Mouse (Mus musculus): Measurements from ENCODE around the gene Krt84. TPM values are rescaled to one million over a fixed set of nuclear protein-coding genes. Genes with fewer than 3 reads are reported as not detected.

Krt84 gene
- polyA plus RNA-seq (2016; fragmentation: Nextera tagmentation; extraction: Ambion mirVana): 0.06 TPM in 1 of 2 replicates, not detected in the other

DNA sequence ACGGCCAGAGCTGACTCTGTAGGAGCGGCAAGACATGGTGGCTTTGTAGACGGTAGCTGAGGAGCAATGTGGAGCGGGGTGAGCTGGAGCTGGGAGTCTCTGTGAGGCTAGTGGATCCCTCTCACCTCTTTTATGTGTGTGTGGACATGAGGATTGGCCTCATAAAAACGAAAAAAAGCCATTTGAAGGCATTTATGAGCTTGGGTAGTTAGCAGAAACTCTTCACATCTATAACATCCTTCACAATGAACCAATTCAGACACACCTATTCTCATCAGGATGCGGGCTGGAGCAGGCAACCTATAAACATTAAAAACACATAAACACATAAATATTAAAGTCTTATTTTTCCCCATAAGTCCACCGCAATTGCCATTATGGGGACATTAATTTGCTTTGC lies at the start of gene Krt84:
TSS of gene Krt84 (minus strand) at position 101 of the 400 bp plus-strand sequence.
- 88% methylated on average over 7 of the region's 7 CpGs for WGBS
- H3K4me2 ChIP-seq (replicated peaks): no peak within 1 kb of the TSS
- no peaks in the 10 kb centered on the region for H3K36me3 ChIP-seq
- no peaks in the 10 kb centered on the region for H3K9me3 ChIP-seq
- ATAC-seq (ENCODE audit: insufficient number of reproducible peaks, insufficient read depth, low FRiP score, low TSS enrichment): no peak
- H3K9ac ChIP-seq: no peak within 1 kb of the TSS
- H3K27me3 ChIP-seq: no peaks in the 10 kb centered on the region; the same call in 1 of the 2 replicates
- no peak within 1 kb of the TSS for H3K4me3 ChIP-seq
- H3K27ac ChIP-seq: no peak within 1 kb of the TSS
- 0 out of 2 replicates have a peak, but pooled peaks cover 2% of the 10 kb centered on the region for H3K4me1 ChIP-seq

DNA sequence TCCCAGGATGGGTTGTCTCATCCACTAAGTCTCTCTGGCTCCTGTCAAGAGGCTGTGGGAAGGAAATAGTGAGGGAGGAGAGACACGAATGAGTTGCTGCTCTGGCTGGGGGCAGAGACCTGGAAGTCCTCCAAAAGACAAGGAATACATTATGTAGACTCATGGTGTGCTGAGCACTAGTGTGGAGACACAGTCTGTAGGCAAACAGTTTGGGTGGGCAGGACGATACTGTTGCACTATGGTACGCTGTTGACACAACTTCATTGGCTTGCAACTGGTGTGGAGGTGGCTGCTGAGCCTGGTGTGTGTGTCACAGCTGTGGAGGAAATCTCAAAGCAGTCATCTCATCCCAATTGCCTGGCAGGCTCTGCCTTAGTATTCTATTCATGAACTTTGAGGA lies 49.1 kb upstream of the Krt84 start:
- Histone ChIP-seq H3K9ac (no peak overlapping the region), H3K4me3 (no peak overlapping the region), H3K9me3 (no peaks in the 10 kb centered on the region), H3K36me3 (no peaks in the 10 kb centered on the region), H3K27me3 (no peaks in the 10 kb centered on the region), H3K4me2 (replicated peaks) (no peak overlapping the region), H3K27ac (no peak overlapping the region), H3K4me1 (no peaks in the 10 kb centered on the region)
- 84% methylated on average over 3 of the region's 3 CpGs for WGBS
- ATAC-seq (ENCODE audit: insufficient number of reproducible peaks, insufficient read depth, low FRiP score, low TSS enrichment): no peak

DNA sequence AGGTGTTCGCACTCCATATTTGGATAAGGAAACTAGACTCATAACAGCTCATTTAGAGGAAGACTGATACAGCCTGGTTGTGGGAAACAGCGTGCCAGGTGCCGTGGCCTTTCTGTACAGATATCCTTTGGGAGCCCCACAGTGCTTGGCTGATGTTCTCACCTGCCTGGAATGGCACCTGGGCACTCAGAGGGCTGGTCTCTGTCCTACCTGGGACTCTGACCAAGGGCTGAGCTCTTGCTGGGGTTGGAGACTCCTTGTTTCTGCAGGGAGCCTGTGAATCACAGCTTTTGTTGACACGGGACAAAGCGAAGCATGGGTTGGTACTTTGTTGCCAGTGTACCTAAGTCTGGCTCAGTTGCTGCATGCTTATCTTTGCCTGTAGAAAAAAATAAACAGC lies 42.9 kb upstream of the Krt84 start:
- ATAC-seq (ENCODE audit: insufficient number of reproducible peaks, insufficient read depth, low FRiP score, low TSS enrichment): no peak
- Histone ChIP-seq H3K4me3 (no peak overlapping the region), H3K9ac (no peak overlapping the region), H3K4me1 (0 out of 2 replicates have a peak, but pooled peaks cover 11% of the 10 kb centered on the region), H3K9me3 (no peaks in the 10 kb centered on the region), H3K27me3 (no peaks in the 10 kb centered on the region), H3K27ac (no peak overlapping the region), H3K36me3 (no peaks in the 10 kb centered on the region), H3K4me2 (replicated peaks) (no peak overlapping the region)
- WGBS: 88% methylated on average over 5 of the region's 5 CpGs

DNA sequence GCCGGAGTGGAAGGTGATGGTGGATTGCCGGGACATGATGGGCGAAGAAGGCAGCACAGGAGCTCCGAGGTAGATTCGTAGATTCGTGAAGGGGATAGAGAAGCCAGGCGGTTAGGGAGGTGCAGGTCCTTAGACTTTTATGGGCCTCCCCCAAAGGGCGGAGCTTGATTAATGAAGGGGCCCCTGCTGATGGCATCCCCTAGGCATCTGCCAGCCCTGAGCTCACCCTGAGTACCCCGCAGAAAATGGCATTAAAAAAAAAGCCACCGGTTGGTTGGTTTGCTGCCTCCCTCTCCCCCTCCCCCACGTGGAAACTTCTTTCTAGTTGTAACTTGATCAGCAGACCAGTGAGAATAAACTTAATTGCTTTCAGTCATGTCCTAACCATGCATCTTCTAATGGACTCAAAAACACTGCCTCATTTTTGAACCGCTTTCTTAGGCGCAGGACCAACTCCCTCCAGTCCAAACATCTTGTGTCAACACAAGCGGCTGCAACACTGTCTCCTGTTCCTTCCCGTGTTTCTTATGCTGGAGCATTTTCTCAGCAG lies 41.3 kb upstream of the Krt84 start, which contains the start of gene Krt75:
TSS of gene Krt75 (minus strand) at position 109 of the 550 bp plus-strand sequence.
- H3K4me1 ChIP-seq: 0 out of 2 replicates have a peak, but pooled peaks cover 11% of the 10 kb centered on the region
- H3K9ac ChIP-seq: no peak within 1 kb of the TSS
- H3K27ac ChIP-seq: no peak within 1 kb of the TSS
- ATAC-seq (ENCODE audit: insufficient number of reproducible peaks, insufficient read depth, low FRiP score, low TSS enrichment): no peak
- H3K4me2 ChIP-seq (replicated peaks): no peak within 1 kb of the TSS
- no peaks in the 10 kb centered on the region for H3K9me3 ChIP-seq
- WGBS: 60% methylated on average over 15 of the region's 15 CpGs
- H3K4me3 ChIP-seq: no peak within 1 kb of the TSS
- H3K36me3 ChIP-seq: no peaks in the 10 kb centered on the region
- H3K27me3 ChIP-seq: no peaks in the 10 kb centered on the region

DNA sequence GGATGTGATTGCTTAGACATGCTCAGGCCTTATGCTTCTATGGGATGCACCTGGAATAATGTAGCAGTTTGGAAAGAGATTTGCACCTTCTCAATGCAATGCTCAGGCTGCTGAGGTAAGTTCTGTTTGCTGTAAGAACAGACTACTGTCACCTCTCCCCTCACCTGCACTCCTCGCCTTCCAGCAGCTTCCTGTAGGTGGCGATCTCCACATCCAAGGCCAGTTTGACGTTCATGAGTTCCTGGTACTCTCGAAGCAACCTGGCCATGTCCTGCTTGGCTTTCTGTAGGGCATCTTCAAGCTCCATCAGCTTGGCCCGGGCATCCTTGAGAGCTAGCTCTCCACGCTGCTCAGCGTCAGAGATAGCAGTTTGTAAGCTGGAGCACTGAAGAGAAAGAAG lies 35.2 kb upstream of the Krt84 start:
- H3K4me3 ChIP-seq: no peak overlapping the region
- WGBS: 53% methylated on average over 7 of the region's 7 CpGs
- no peak overlapping the region for H3K27ac ChIP-seq
- no peaks in the 10 kb centered on the region for H3K27me3 ChIP-seq
- no peaks in the 10 kb centered on the region for H3K4me1 ChIP-seq
- H3K4me2 ChIP-seq (replicated peaks): no peak overlapping the region
- H3K36me3 ChIP-seq: no peaks in the 10 kb centered on the region
- H3K9me3 ChIP-seq: no peaks in the 10 kb centered on the region
- ATAC-seq (ENCODE audit: insufficient number of reproducible peaks, insufficient read depth, low FRiP score, low TSS enrichment): no peak
- no peak overlapping the region for H3K9ac ChIP-seq

DNA sequence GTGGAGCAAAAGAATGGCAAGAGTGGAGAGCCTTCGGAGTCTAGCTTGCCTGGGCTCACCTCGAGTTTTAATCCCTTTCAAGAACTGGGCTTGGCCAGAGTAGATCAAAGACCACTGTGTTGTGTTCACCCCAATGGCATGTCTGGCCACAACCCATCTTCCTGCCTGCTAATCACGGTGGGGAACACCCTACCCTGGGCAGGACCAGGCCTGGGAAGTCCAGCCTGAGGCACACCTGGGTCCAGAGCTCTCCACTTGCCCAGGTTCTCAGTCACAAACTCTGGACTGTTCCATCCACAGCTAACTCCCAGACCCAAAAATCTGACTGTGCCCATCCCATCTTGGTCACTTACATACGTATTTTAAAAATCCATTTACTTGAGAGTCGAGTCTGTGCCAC lies 30.2 kb upstream of the Krt84 start, which contains the start of gene Krt90:
TSS of gene Krt90 (minus strand) at position 101 of the 400 bp plus-strand sequence.
- no peaks in the 10 kb centered on the region for H3K36me3 ChIP-seq
- H3K4me1 ChIP-seq: peaks cover 6% of the 10 kb centered on the region; the same call in 1 of the 2 replicates
- H3K9me3 ChIP-seq: no peaks in the 10 kb centered on the region
- 64% methylated on average over 5 of the region's 5 CpGs for WGBS
- no peak within 1 kb of the TSS for H3K4me3 ChIP-seq
- ATAC-seq (ENCODE audit: insufficient number of reproducible peaks, insufficient read depth, low FRiP score, low TSS enrichment): no peak
- no peak within 1 kb of the TSS for H3K27ac ChIP-seq
- no peaks in the 10 kb centered on the region for H3K27me3 ChIP-seq
- no peak within 1 kb of the TSS for H3K9ac ChIP-seq
- H3K4me2 ChIP-seq (replicated peaks): no peak within 1 kb of the TSS

DNA sequence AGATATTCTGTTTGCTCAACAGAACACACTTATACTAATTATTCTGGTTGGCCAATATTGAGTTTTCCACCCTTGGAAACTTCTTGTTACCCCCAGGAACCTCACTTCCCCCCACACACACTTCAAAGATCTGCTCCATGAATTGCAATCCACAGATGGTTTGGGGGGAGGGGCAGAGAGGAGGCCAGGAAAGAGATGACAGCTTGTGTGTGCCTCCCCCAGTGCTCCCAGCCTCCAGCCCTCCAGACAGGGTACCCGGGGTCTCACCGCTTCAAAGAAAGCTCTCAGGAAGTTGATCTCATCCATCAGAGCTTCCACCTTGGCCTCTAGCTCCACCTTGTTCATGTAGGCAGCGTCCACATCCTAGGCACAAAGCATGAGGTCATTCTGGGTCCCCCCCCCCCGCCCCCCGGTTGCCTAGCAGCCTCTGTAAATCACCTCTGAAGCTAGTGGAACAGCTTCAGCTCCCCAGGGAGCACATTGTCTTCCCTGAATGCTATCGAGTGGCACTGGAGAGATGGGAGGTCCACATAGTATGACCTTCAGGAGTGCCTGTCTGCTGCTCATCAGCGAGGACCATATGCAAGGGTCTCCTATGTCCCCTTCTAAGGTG lies 25.5 kb upstream of the Krt84 start:
- Histone ChIP-seq H3K4me2 (replicated peaks) (no peak overlapping the region), H3K9me3 (no peaks in the 10 kb centered on the region), H3K4me3 (no peak overlapping the region), H3K36me3 (no peaks in the 10 kb centered on the region), H3K9ac (no peak overlapping the region), H3K27ac (no peak overlapping the region), H3K27me3 (no peaks in the 10 kb centered on the region), H3K4me1 (peaks cover 8% of the 10 kb centered on the region; the same call in 1 of the 2 replicates)
- ATAC-seq (ENCODE audit: insufficient number of reproducible peaks, insufficient read depth, low FRiP score, low TSS enrichment): no peak
- 24% methylated on average over 7 of the region's 7 CpGs for WGBS

DNA sequence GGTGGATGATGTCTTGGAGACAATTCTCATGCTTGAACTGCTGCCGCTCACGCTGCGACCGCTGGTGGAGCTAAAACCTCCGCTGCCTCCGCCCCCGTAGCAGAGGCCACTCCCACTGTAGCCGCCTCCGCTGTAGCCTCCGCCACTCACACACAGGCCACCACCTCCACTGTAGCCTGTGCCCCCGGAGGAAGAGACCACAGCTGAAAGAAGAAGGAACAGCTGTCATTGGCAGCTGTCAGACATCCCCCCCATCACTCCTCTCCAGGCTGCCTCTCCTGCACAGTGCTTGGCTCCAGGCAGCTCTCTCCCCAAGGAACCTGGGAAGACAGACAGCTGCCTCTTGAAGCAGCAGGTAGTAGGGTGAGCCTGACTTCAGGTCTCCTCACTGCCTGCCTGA lies 20.5 kb upstream of the Krt84 start:
- peaks cover 6% of the 10 kb centered on the region; the same call in 1 of the 2 replicates for H3K27me3 ChIP-seq
- peak; percentile 78 for ATAC-seq (ENCODE audit: insufficient number of reproducible peaks, insufficient read depth, low FRiP score, low TSS enrichment)
- H3K4me2 ChIP-seq (replicated peaks): peak overlapping the region; percentile 38
- 1% methylated on average over 11 of the region's 11 CpGs for WGBS
- H3K9me3 ChIP-seq: no peaks in the 10 kb centered on the region
- 0 out of 2 replicates have a peak overlapping the region, but pooled peaks have one; percentile 19 for H3K9ac ChIP-seq
- no peak overlapping the region for H3K27ac ChIP-seq
- peaks cover 13% of the 10 kb centered on the region for H3K4me1 ChIP-seq
- H3K36me3 ChIP-seq: no peaks in the 10 kb centered on the region
- no peak overlapping the region for H3K4me3 ChIP-seq

DNA sequence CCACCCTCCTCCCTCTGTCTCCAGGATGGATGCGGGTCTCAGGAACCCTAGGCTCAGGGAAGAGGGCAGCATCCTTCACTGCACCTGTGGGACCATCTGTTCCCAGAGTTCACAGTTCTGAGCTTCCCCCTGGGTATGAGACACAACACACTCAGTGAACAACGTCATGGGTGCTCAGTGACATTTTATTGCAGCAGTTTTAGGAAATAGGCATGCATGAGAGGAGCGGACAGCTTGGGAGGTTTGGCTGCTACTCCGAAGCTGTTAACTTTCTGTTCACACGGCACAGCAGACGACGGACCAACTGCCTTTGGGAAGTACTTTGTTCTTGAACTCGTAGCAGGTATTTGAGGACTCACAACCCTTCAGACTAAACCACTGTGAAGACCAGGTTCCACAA lies 19.6 kb upstream of the Krt84 start:
- Histone ChIP-seq H3K4me1 (peaks cover 11% of the 10 kb centered on the region), H3K36me3 (no peaks in the 10 kb centered on the region), H3K9ac (no peak overlapping the region), H3K4me3 (no peak overlapping the region), H3K27me3 (peaks cover 6% of the 10 kb centered on the region; the same call in 1 of the 2 replicates), H3K27ac (no peak overlapping the region), H3K4me2 (replicated peaks) (no peak overlapping the region), H3K9me3 (no peaks in the 10 kb centered on the region)
- no peak for ATAC-seq (ENCODE audit: insufficient number of reproducible peaks, insufficient read depth, low FRiP score, low TSS enrichment)
- WGBS: 89% methylated on average over 8 of the region's 8 CpGs

DNA sequence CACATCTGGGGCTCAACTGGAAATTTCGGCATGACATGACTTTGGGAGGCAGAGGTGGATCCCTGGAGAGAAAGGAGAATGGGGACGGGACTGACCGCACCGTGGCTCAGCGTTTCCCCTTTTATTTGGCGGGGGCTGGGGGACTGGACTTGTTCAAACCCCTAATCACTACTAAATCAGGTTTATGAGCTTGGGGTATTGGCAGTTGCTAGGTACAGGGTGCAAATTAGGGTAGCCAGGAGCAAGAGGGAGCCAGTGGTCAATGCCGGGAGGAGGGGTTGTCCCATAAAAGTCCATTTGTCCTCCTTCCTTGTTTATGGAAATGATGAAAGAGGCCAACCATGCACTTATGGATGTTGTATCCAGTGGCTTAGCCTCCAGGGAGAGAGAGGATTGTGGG lies 17.9 kb upstream of the Krt84 start, which contains the start of gene Krt82:
TSS of gene Krt82 (minus strand) at position 101 of the 400 bp plus-strand sequence.
- H3K4me2 ChIP-seq (replicated peaks): no peak within 1 kb of the TSS
- H3K4me3 ChIP-seq: no peak within 1 kb of the TSS
- H3K9me3 ChIP-seq: no peaks in the 10 kb centered on the region
- peaks cover 6% of the 10 kb centered on the region; the same call in 1 of the 2 replicates for H3K27me3 ChIP-seq
- no peak for ATAC-seq (ENCODE audit: insufficient number of reproducible peaks, insufficient read depth, low FRiP score, low TSS enrichment)
- 84% methylated on average over 7 of the region's 7 CpGs for WGBS
- H3K36me3 ChIP-seq: no peaks in the 10 kb centered on the region
- H3K9ac ChIP-seq: no peak within 1 kb of the TSS
- peaks cover 11% of the 10 kb centered on the region for H3K4me1 ChIP-seq
- H3K27ac ChIP-seq: no peak within 1 kb of the TSS

DNA sequence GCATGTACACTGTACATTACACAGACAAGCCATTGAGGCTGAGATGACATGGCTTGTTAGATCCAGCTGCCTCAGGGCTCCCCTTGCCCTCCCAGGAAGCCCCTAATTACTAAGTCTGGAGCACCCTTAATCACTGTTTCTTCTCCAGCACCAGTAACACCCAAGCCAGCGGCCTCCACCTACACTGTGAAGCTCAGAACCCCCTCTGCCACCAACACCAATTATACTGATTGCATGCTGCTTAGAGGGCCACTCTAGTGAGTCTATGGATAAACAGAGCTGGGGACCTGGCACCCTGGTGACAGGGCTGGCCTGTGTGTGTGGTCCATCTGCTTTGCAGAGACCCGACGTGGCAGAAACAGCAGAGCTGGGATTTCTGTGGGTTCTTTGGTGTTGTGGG lies 11.9 kb upstream of the Krt84 start:
- H3K4me3 ChIP-seq: no peak overlapping the region
- no peaks in the 10 kb centered on the region; the same call in 1 of the 2 replicates for H3K4me1 ChIP-seq
- H3K27ac ChIP-seq: no peak overlapping the region
- WGBS: 59% methylated on average over 3 of the region's 3 CpGs
- no peaks in the 10 kb centered on the region for H3K9me3 ChIP-seq
- no peaks in the 10 kb centered on the region for H3K36me3 ChIP-seq
- H3K4me2 ChIP-seq (replicated peaks): no peak overlapping the region
- no peaks in the 10 kb centered on the region for H3K27me3 ChIP-seq
- H3K9ac ChIP-seq: no peak overlapping the region
- ATAC-seq (ENCODE audit: insufficient number of reproducible peaks, insufficient read depth, low FRiP score, low TSS enrichment): no peak

DNA sequence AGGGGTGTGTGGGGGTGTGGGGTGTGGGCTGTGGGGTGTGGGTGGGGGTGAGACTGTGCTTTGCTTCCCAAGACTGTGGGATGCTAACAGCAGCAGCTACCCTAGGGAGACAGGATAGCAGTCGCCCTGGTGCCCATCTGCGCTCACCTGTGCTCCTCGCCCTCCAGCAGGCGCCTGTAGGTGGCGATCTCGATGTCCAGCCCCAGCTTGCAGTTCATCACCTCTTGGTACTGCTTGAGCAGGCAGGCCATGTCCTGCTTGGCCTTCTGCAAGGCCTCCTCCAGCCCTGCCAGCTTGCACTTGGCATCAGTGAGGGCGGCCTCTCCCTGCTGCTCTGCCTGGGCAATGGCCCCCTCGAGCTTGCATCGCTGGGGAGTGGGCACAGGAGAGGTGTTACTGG lies 9.9 kb upstream of the Krt84 start:
- no peaks in the 10 kb centered on the region for H3K27me3 ChIP-seq
- no peak overlapping the region for H3K4me2 ChIP-seq (replicated peaks)
- peaks cover 4% of the 10 kb centered on the region; the same call in 1 of the 2 replicates for H3K4me1 ChIP-seq
- H3K27ac ChIP-seq: no peak overlapping the region
- 68% methylated on average over 9 of the region's 9 CpGs for WGBS
- no peak for ATAC-seq (ENCODE audit: insufficient number of reproducible peaks, insufficient read depth, low FRiP score, low TSS enrichment)
- no peak overlapping the region for H3K9ac ChIP-seq
- no peaks in the 10 kb centered on the region for H3K36me3 ChIP-seq
- no peak overlapping the region for H3K4me3 ChIP-seq
- H3K9me3 ChIP-seq: no peaks in the 10 kb centered on the region

All from embryonic facial prominence, embryonic 12.5 days (tissue).